In the genomic region with DNA sequence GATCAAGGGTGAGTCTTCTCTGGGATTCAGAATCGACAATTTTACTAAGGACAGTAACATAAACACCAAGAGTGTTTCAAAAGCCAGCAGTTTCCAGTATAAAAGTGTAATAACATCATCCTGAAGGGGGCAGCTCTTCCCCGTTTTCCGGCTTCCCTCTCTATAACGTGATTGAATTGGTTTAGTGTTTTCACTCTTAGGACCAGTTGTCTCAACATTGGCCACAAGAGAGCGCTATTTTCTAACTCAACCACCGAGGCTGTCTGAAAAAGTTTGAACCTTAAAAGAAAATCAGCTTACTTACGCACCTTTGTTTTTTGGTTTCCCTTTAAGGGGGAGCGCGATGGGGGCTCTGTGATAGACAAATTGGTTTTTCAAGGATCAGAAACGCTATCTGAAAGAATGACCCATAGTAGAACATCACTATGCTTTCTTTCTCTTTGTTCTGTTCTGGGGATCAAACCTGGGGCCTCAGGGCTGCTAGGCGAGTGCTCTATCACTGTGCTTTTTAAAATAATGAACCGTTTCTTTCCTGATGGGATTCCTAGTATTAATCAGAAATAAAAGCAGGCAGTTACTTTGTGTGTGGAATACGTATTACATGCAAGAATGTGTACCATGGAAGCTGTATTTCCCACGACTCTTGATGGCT, we compare ENCODE assay signal across 8 mouse cellular contexts. TPM values are rescaled to one million over a fixed set of nuclear protein-coding genes. Genes with fewer than 3 reads are reported as not detected.
DNase-seq lines count a peak whose midpoint lies in the region; ATAC-seq lines count a peak whose summit lies in the region.

No protein-coding gene starts in this region.

- DNase-seq in adrenal gland, adult 18-20 months (ENCODE audit: low spot score in 2 of 2): peak; percentile 55 to 75
- peak; percentile 92 for DNase-seq in embryo, embryonic 11 days
- peak; percentile 40 for DNase-seq in gastrocnemius, postnatal 25 days
- DNase-seq in intestine, embryonic 14.5 days (ENCODE audit: low spot score): peak; percentile 84
- peak; percentile 39 to 91 for DNase-seq in left cerebral cortex, adult 9 months (ENCODE audit: low spot score in 2 of 2)
- DNase-seq in right cerebral cortex, postnatal 10 days (ENCODE audit: low spot score in 2 of 2): peak; percentile 89 to 92
- DNase-seq in yolk sac, embryonic 10.5 days (ENCODE audit: low spot score): peak; percentile 71

- 19% methylated on average over 14 of the region's 14 CpGs for WGBS in intestine, embryonic 14.5 days

- H3K9me3 ChIP-seq in intestine, embryonic 14.5 days (ENCODE audit: control insufficient read depth, low read length): no peaks in the 10 kb centered on the region

- H3K4me3 ChIP-seq in intestine, embryonic 14.5 days (ENCODE audit: low read depth, low read length): no peak overlapping the region

- H3K4me2 ChIP-seq in intestine, embryonic 14.5 days (ENCODE audit: low read length): no peak overlapping the region

- no peaks in the 10 kb centered on the region for H3K4me1 ChIP-seq in intestine, embryonic 14.5 days (replicated peaks; ENCODE audit: control insufficient read depth, insufficient read depth, low read length)

- ATAC-seq in intestine, embryonic 14.5 days (replicated peaks; ENCODE audit: low FRiP score, low TSS enrichment, low read depth): peak; percentile 41; the same call in 1 of the 2 replicates
- peak; percentile 99 for ATAC-seq in megakaryocyte progenitor cell, adult 5-6 weeks (replicated peaks; ENCODE audit: poor library complexity)

- no peak overlapping the region for H3K9ac ChIP-seq in intestine, embryonic 14.5 days (ENCODE audit: low read length)

- H3K36me3 ChIP-seq in intestine, embryonic 14.5 days (ENCODE audit: control insufficient read depth, insufficient read depth, low read length): no peaks in the 10 kb centered on the region

- no peak overlapping the region for H3K27ac ChIP-seq in intestine, embryonic 14.5 days (ENCODE audit: low read depth)

- H3K27me3 ChIP-seq in intestine, embryonic 14.5 days (replicated peaks; ENCODE audit: control insufficient read depth, insufficient read depth, low read length): no peaks in the 10 kb centered on the region

RNA-seq across cellular contexts. Expression of a gene that starts 18.2 kb away (rescaled TPM):
- total RNA-seq in adrenal gland, adult 18-20 months (2021): 1 to 10 TPM; 2.2 TPM
- 1 to 10 TPM; 1.6 to 3.5 TPM for total RNA-seq in gastrocnemius, postnatal 25 days (2021)
- polyA plus RNA-seq in intestine, embryonic 14.5 days (2014; fragmentation: Nextera tagmentation; extraction: Ambion mirVana): 19.3 and 22.3 TPM in 2 replicates
- total RNA-seq in megakaryocyte progenitor cell, adult 5-6 weeks (2015): 23.2 and 24.1 TPM in 2 replicates
- 22.1 and 33.9 TPM in 2 replicates for total RNA-seq in megakaryocyte progenitor cell, adult 5-6 weeks (2017)

Comparison
In these comparisons a context has a peak if more than half of its experiments do, and no peak if none do; other contexts are left out.
1. DNase-seq: peak in every context shown above with its lines; median percentile 92 in embryo, embryonic 11 days; 90 in right cerebral cortex, postnatal 10 days; 84 in intestine, embryonic 14.5 days; 71 in yolk sac, embryonic 10.5 days; 65 in adrenal gland, adult 18-20 months; 65 in left cerebral cortex, adult 9 months; 40 in gastrocnemius, postnatal 25 days.
2. RNA of a gene that starts 18.2 kb away (total RNA-seq): 22.1 to 33.9 TPM in megakaryocyte progenitor cell, adult 5-6 weeks; 1.6 to 3.5 TPM in gastrocnemius, postnatal 25 days and 2.2 TPM in adrenal gland, adult 18-20 months; every median in the first group is over 4 times any median in the second.